Mouse (Mus musculus): ENCODE results near the gene Hist1h2ad. TPM values are rescaled to one million over a fixed set of nuclear protein-coding genes. Genes with fewer than 3 reads are reported as not detected.
A peak's percentile ranks its signal among the peaks of the same experiment; 100 is the strongest.

The Hist1h2ad gene
- polyA plus RNA-seq, 2 experiments: 4.7 to 10.4 TPM

DNA sequence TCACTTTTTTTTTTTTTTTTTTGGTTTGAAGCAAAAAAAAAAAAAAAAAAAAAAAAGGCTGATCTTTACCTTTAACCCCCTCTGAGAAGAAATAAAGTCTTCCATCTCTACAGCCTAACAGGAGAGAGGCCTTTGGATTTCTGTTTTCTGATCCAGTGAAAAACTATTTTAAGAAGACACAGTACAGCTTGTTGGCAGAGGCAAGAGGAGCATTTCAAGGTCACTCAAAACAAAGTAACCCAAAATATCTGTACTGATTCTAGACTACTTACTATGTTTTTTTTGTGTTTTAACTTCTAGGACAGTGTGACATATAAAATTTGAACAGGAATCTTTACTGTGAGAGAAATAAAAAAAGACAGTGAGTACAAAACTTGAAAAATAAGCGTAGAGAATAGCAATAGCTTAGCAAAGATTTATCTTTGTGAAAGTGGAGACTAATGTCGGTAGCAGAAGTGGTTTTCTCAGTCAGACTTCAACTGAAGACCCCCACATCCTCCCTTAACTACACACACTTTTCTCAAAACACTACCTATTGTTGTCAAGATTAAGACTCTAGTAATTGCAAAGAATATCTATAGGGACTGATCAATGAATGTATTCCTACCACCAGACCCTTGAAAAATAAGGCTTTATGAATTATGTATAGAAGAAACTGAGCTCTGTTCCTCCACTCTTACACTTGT lies 44.6 kb upstream of the Hist1h2ad start:
- 17% methylated on average over 2 of the region's 2 CpGs for WGBS (ENCODE audit: insufficient replicate concordance)

DNA sequence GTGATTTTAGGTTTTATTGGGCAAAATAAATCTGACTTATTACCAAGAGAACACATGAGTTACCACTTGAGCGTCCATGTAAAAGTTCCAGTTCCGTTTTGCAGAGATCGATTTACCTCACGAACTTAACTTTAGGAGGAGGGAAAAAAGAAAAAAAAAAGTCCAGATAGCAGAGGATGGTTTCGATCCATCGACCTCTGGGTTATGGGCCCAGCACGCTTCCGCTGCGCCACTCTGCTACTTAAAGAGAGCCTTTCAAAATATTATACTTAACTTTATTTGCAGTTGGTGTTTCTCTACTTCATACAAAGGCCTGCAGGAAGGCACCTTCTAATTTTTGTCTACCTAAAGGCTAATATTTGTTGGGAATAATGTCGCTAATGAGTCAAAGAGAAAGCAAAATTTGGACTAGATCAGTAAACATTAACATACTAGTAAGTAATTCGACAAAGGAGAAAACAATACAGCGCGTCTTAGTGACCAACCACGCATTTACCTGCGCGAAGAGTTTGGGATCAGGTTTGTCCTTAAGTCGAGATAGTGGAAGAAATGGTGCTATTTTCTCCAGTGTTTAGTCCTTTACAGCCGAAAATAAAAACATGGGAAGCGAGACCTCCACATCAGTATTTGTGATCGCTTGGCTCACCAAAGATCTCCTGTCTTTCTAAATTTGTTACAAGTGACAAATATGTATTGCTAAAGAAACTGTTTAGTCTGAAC lies 43.8 kb upstream of the Hist1h2ad start:
- H3K36me3 ChIP-seq (replicated peaks; ENCODE audit: control insufficient read depth, insufficient read depth, low read depth): no peaks in the 10 kb centered on the region
- DNase-seq (ENCODE audit: low read depth in 3 of 3, low spot score in 3 of 3) (peak in 1 of 3 experiments; percentile 68), ATAC-seq (ENCODE audit: insufficient read depth) (no peak)
- peaks cover 17 to 20% of the 10 kb centered on the region in 2 experiments for H3K4me1 ChIP-seq (replicated peaks; ENCODE audit: control insufficient read depth in 2 of 2, insufficient read depth in 2 of 2, low read length in 1 of 2)
- no peak for TF ChIP-seq EP300 (IDR thresholded peaks at IDR 0.05; ENCODE audit: low read depth)
- TF ChIP-seq CTCF (IDR thresholded peaks at IDR 0.05; ENCODE audit: low read depth): no peak
- H3K27ac ChIP-seq: peak overlapping the region; percentile 100
- H3K27me3 ChIP-seq (ENCODE audit: control insufficient read depth, insufficient read depth, low read length): no peaks in the 10 kb centered on the region
- H3K9ac ChIP-seq (replicated peaks): peak overlapping the region; percentile 99
- H3K4me2 ChIP-seq (ENCODE audit: low read depth): peak overlapping the region; percentile 95
- H3K4me3 ChIP-seq (ENCODE audit: insufficient read depth in 1 of 2, low read depth in 2 of 2, low read length in 2 of 2): peak overlapping the region; percentile 64 to 74
- WGBS (ENCODE audit: insufficient replicate concordance): under 1% methylated on average over 20 of the region's 20 CpGs
- H3K9me3 ChIP-seq (ENCODE audit: control insufficient read depth, low read length): no peaks in the 10 kb centered on the region

More for the DNA sequence above, 44.6 kb upstream of the Hist1h2ad start:
- Histone ChIP-seq H3K36me3 (replicated peaks; ENCODE audit: control insufficient read depth, insufficient read depth, low read depth) (no peaks in the 10 kb centered on the region), H3K4me2 (ENCODE audit: low read depth) (peak overlapping the region; percentile 95), H3K27me3 (ENCODE audit: control insufficient read depth, insufficient read depth, low read length) (no peaks in the 10 kb centered on the region), H3K4me3 (ENCODE audit: insufficient read depth in 1 of 2, low read depth in 2 of 2, low read length in 2 of 2) (peak overlapping the region; percentile 64 to 74), H3K9me3 (ENCODE audit: control insufficient read depth, low read length) (no peaks in the 10 kb centered on the region), H3K4me1 (replicated peaks; ENCODE audit: control insufficient read depth in 2 of 2, insufficient read depth in 2 of 2, low read length in 1 of 2) (peaks cover 17 to 23% of the 10 kb centered on the region in 2 experiments), H3K9ac (replicated peaks) (peak overlapping the region; percentile 99), H3K27ac (peak overlapping the region; percentile 100)
- no peak for ATAC-seq (ENCODE audit: insufficient read depth)
- DNase-seq (ENCODE audit: low read depth in 3 of 3, low spot score in 3 of 3): no peak
- TF ChIP-seq CTCF (IDR thresholded peaks at IDR 0.05; ENCODE audit: low read depth) (no peak), EP300 (IDR thresholded peaks at IDR 0.05; ENCODE audit: low read depth) (no peak)

DNA sequence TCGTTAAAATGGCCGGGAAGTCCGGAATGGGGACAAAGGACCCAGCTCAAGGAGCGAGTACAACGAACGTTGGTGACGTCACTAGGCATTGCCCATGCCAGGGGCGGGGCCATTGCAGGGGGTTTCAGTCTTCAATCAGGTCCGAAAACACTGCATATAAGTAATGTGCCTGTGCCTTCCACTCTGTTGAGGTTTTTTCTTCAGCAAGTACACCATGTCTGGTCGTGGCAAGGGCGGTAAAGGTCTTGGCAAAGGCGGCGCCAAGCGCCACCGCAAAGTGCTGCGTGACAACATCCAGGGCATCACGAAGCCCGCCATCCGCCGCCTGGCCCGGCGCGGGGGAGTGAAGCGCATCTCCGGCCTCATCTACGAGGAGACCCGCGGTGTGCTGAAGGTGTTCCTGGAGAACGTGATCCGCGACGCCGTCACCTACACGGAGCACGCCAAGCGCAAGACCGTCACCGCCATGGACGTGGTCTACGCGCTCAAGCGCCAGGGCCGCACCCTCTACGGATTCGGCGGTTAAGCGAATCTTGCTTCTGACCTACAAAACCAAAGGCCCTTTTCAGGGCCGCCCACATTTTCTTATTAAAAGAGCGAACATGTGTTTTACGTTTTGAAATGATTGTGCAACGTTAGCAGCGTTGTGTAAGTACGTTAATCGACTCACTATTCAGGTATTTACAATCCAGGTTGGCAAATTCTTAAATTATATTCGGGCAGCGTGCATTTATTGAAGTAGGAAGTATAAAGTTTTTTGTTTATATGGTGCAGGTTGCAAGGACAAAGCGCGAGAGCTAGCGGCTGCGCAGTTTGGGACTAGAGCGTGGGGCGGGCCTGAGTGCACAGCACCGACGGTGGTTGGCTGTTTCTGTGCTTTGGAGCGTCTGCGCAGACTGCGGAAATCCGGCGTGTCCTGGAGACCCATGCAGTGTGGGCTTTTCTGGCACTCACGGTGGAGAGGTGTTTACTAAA lies 43.0 kb upstream of the Hist1h2ad start, which contains the start of gene Hist1h4h:
Gene Hist1h4h, plus strand, starts transcription at position 150 of the 975 bp plus-strand sequence.
- no peaks in the 10 kb centered on the region for H3K9me3 ChIP-seq (ENCODE audit: control insufficient read depth, low read length)
- ATAC-seq (ENCODE audit: insufficient read depth): peak; percentile 61

DNA sequence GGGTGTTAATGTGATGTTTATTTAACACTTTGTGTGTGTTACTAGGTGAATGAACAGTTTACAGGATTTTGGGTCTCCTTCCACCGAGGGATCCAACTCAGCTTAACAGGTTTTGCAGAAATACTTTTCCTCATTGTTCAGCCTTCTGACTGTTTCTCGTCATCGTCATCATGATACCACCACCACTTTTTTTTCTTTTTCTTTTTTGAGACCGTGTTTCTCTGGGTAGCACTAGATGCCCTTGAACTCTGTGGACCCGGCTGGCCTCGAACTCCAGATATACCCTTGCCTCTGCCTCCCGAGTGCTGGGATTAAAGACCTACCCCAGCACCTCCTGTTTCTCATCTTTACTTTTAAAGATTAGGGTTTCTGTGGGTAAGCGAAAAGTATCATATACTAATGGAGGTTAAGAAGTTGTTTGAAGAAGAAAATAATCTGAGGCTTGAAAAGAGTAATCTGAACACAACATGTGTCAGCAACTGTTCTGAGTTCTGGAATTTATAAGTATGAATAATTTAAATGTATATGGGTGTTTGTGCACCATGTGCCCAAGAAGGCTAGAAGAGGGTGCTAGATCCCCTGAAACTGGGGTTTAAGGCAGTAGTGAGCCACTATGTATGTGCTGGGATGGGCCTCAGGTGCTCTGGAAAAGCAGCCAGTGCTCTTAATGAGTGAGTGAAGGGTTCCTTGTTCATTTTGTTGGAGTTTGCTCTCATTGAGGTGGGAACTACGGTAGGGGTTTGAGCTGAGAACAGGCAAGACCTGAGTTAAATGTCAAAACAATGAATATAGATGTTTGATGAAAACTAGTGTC lies 41.7 kb upstream of the Hist1h2ad start:
- Histone ChIP-seq H3K9ac (replicated peaks) (peak overlapping the region; percentile 99), H3K4me3 (ENCODE audit: insufficient read depth in 1 of 2, low read depth in 2 of 2, low read length in 2 of 2) (peak overlapping the region; percentile 51 to 74), H3K27ac (peak overlapping the region; percentile 100), H3K4me2 (ENCODE audit: low read depth) (peak overlapping the region; percentile 95), H3K9me3 (ENCODE audit: control insufficient read depth, low read length) (no peaks in the 10 kb centered on the region), H3K4me1 (replicated peaks; ENCODE audit: control insufficient read depth in 2 of 2, insufficient read depth in 2 of 2, low read length in 1 of 2) (peaks cover 19 to 20% of the 10 kb centered on the region in 2 experiments), H3K36me3 (replicated peaks; ENCODE audit: control insufficient read depth, insufficient read depth, low read depth) (no peaks in the 10 kb centered on the region), H3K27me3 (ENCODE audit: control insufficient read depth, insufficient read depth, low read length) (no peaks in the 10 kb centered on the region)
- TF ChIP-seq EP300 (IDR thresholded peaks at IDR 0.05; ENCODE audit: low read depth) (no peak; the same call in 1 of the 2 replicates), CTCF (IDR thresholded peaks at IDR 0.05; ENCODE audit: low read depth) (no peak)
- DNase-seq (ENCODE audit: low read depth in 3 of 3, low spot score in 3 of 3) (no peak), ATAC-seq (ENCODE audit: insufficient read depth) (no peak)
- WGBS (ENCODE audit: insufficient replicate concordance): 11% methylated on average over 9 of the region's 9 CpGs

More for the DNA sequence above, 43.0 kb upstream of the Hist1h2ad start, which contains the start of gene Hist1h4h:
- peak within 1 kb of the TSS; percentile 95 for H3K4me2 ChIP-seq (ENCODE audit: low read depth)
- peak within 1 kb of the TSS; percentile 64 to 74 for H3K4me3 ChIP-seq (ENCODE audit: insufficient read depth in 1 of 2, low read depth in 2 of 2, low read length in 2 of 2)
- H3K9ac ChIP-seq (replicated peaks): peak within 1 kb of the TSS; percentile 99
- no peaks in the 10 kb centered on the region for H3K27me3 ChIP-seq (ENCODE audit: control insufficient read depth, insufficient read depth, low read length)
- H3K4me1 ChIP-seq (replicated peaks; ENCODE audit: control insufficient read depth in 2 of 2, insufficient read depth in 2 of 2, low read length in 1 of 2): peaks cover 11 to 12% of the 10 kb centered on the region in 2 experiments
- peak within 1 kb of the TSS; percentile 100 for H3K27ac ChIP-seq
- peak; percentile 93 to 95 (median 95) for DNase-seq (ENCODE audit: low read depth in 3 of 3, low spot score in 3 of 3)
- no peaks in the 10 kb centered on the region for H3K36me3 ChIP-seq (replicated peaks; ENCODE audit: control insufficient read depth, insufficient read depth, low read depth)
- under 1% methylated on average over 55 of the region's 70 CpGs for WGBS (ENCODE audit: insufficient replicate concordance)
- no peak for TF ChIP-seq CTCF (IDR thresholded peaks at IDR 0.05; ENCODE audit: low read depth)
- TF ChIP-seq EP300 (IDR thresholded peaks at IDR 0.05; ENCODE audit: low read depth): peak; percentile 89
